Mouse (Mus musculus) central nervous system, embryonic 14 days (tissue): Measurements from ENCODE around the gene Olfr1093. TPM values are rescaled to one million over a fixed set of nuclear protein-coding genes. Genes with fewer than 3 reads are reported as not detected.

Source experiments
- polyA plus RNA-seq: library from polyadenylated mRNA; depleted of rRNA; stranded (reverse); fragments of >200 nt; gene quantifications from 2 replicates; pipeline ENCODE4 v1.2.3, GENCODE M21; 2012; rRNA removed

The Olfr1093 gene
- polyA plus RNA-seq = not detected in 2 replicates

DNA sequence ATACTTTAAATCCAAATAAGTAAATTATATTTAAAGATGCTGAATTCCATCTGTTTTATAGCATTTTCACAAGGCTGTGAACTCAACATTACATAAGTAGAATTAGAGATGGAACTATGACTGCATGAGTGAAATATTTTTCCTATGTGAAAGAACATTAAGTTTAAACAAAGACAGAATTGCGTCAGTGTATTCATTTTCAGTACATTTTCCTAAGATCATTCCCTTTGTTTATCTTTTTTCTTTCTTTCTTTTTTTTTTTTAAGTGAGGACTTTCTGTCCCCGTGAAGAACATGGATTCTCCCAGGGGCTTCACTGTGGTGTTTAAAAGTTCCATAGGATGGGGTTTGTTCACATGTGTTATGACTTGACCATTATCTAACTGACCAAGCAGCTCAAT is at the start of gene Olfr1093:
Olfr1093 (plus strand) TSS at position 301 of the 400 bp plus-strand sequence.

DNA sequence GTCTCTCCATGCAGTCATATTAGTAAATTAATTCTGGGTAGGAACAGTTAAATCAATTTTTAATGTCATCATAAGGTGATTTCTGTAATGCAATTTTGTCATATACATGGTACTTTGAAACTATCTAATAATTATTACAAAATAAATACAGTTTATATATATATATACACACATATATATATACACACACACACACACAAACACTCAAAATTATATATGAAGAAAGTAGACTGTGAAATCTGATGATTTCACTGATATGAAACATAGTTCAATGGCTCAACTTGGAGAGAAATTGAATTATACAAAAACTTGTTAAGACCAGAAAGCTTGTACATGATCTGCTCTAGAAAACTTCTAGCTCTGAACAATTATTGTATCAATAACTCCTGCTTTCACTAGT is 48.7 kb upstream of the Olfr1093 start, which contains the start of gene Olfr1089:
Olfr1089 (minus strand) TSS at position 101 of the 400 bp plus-strand sequence.

DNA sequence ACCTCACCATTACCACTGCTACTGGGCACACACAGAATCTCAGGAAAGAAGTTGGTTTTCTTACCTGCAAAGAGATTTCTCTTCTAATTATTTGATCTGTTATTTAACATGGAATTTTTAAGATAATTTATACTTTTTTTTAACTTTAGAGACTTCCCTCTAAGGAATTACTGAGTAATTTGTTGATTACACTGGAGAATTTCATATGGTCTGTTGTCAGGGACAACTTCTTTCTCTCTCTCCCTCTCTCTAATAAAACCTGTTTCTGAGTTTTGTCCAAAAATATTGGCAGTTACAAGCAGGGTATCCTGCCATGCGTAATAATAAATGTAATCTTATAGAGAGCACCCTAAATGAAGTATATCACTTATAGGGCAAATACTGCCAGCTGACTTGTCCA is 23.4 kb upstream of the Olfr1093 start, which contains the start of gene Olfr1090:
Olfr1090 (minus strand) TSS at position 101 of the 400 bp plus-strand sequence.

DNA sequence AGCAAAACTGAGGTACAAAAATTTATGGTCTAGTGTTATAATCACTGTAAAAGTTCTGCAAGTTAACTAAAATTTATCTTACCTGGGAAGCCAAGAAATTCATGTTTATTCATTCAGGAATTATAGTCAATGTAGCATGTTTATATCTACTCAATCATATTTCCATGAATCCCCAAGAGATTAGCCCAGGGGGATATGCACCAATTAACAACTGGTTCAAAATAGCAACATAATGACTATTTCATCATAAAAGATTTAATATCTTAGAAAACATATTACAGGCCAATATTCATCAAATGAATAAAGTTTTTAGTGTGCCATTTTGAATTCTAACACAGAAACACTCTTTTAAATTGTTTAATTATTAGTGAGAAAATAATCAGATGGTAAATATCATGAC is 27.6 kb downstream of the Olfr1093 start, which contains the start of gene Olfr141:
Olfr141 (minus strand) TSS at position 101 of the 400 bp plus-strand sequence.

DNA sequence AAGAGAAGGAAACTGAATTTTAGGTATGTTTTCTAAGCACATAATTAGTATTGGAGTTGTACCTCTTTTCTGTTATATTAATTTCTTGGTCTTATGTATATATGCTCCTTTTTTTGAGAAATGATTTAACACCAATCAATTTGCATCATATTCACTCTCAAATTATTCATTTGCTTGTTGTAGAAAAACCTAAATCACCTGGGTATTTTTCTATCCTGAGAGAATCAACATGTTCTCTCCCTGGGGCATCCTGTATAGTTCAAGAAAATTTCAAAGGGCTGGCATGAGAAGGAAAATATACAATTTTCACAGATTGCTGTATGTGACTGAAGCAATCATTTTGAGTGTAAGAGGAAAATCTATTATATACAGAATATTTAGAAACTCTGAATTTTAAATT is 42.1 kb downstream of the Olfr1093 start, which contains the start of gene Olfr1094:
Olfr1094 (plus strand) TSS at position 301 of the 400 bp plus-strand sequence.

Other genes starting within 250 kb of the Olfr1093 start
- gene Olfr1079, start 240.0 kb upstream of the Olfr1093 start, polyA plus RNA-seq = not detected in 2 replicates
- not detected in 2 replicates for gene Olfr1080, start 224.2 kb upstream of the Olfr1093 start, polyA plus RNA-seq
- not detected in 2 replicates for gene Olfr1082, start 183.5 kb upstream of the Olfr1093 start, polyA plus RNA-seq
- not detected in 2 replicates for gene Olfr1084, start 142.8 kb upstream of the Olfr1093 start, polyA plus RNA-seq
- gene Olfr1085, start 120.5 kb upstream of the Olfr1093 start, polyA plus RNA-seq = not detected in 2 replicates
- not detected in 2 replicates for gene Olfr1086, start 102.4 kb upstream of the Olfr1093 start, polyA plus RNA-seq
- not detected in 2 replicates for gene Olfr1087, start 84.1 kb upstream of the Olfr1093 start, polyA plus RNA-seq
- gene Olfr1089, start 48.8 kb upstream of the Olfr1093 start, polyA plus RNA-seq = not detected in 2 replicates
- gene Olfr1090, start 23.5 kb upstream of the Olfr1093 start, polyA plus RNA-seq = not detected in 2 replicates
- gene Olfr141, start 27.5 kb downstream of the Olfr1093 start, polyA plus RNA-seq = not detected in 2 replicates
- not detected in 2 replicates for gene Olfr1094, start 42.2 kb downstream of the Olfr1093 start, polyA plus RNA-seq
- not detected in 2 replicates for gene Olfr1095, start 69.2 kb downstream of the Olfr1093 start, polyA plus RNA-seq
- gene Gm13723, start 92.3 kb downstream of the Olfr1093 start, polyA plus RNA-seq = not detected in 2 replicates
- not detected in 2 replicates for gene Olfr1097, start 109.7 kb downstream of the Olfr1093 start, polyA plus RNA-seq
- gene Olfr1098, start 142.1 kb downstream of the Olfr1093 start, polyA plus RNA-seq = not detected in 2 replicates
- gene Olfr1099, start 178.2 kb downstream of the Olfr1093 start, polyA plus RNA-seq = not detected in 2 replicates
- gene Olfr1100, start 197.5 kb downstream of the Olfr1093 start, polyA plus RNA-seq = not detected in 2 replicates
- gene Olfr1101, start 208.7 kb downstream of the Olfr1093 start, polyA plus RNA-seq = not detected in 2 replicates
- gene Olfr1102, start 215.9 kb downstream of the Olfr1093 start, polyA plus RNA-seq = not detected in 2 replicates
- not detected in 2 replicates for gene Olfr1104, start 244.6 kb downstream of the Olfr1093 start, polyA plus RNA-seq